Mouse (Mus musculus) kidney, embryonic 16.5 days (tissue): Measurements from ENCODE around the gene Rnf157. TPM values are rescaled to one million over a fixed set of nuclear protein-coding genes. Genes with fewer than 3 reads are reported as not detected.

ENCODE experiments used
- ATAC-seq: fragments of 200-750 bp; cut with Nextera tagmentation; 2 replicates; pipeline ENCODE4 v1.8.0; 2017; ENCODE audit warnings: moderate TSS enrichment; ENCODE audit not compliant: low FRiP score, low TSS enrichment
- H3K27ac ChIP-seq: fragments of 300-500 bp; sonication (generic); 2 replicates; pipeline ENCODE4 v1.5.1; 2014; ENCODE audit warnings: low read length
- H3K27me3 ChIP-seq: fragments of 300-500 bp; sonication (generic); 2 replicates; pipeline ENCODE4 v1.6.1; 2014; ENCODE audit warnings: low read length, control low read depth, mixed read lengths; ENCODE audit not compliant: insufficient read depth
- H3K36me3 ChIP-seq: fragments of 300-500 bp; sonication (generic); 2 replicates; pipeline ENCODE4 v1.6.1; 2014; ENCODE audit warnings: low read length, control low read depth, mixed read lengths; ENCODE audit not compliant: insufficient read depth
- H3K4me1 ChIP-seq: fragments of 300-500 bp; sonication (generic); 2 replicates; pipeline ENCODE4 v1.6.1; 2014; ENCODE audit warnings: low read length, control low read depth, mixed read lengths; ENCODE audit not compliant: insufficient read depth
- H3K4me2 ChIP-seq: fragments of 300-500 bp; sonication (generic); replicated peaks from 2 replicates; pipeline ENCODE4 v1.6.1; 2014; ENCODE audit warnings: low read depth, low read length
- H3K4me3 ChIP-seq: fragments of 300-500 bp; sonication (generic); 2 replicates; pipeline ENCODE4 v1.5.1; 2014; ENCODE audit warnings: mild to moderate bottlenecking, low read length
- H3K9ac ChIP-seq: fragments of 300-500 bp; sonication (generic); replicated peaks from 2 replicates; pipeline ENCODE4 v1.6.1; 2014; ENCODE audit warnings: low read length
- H3K9me3 ChIP-seq: fragments of 300-500 bp; sonication (generic); 2 replicates; pipeline ENCODE4 v1.6.1; 2016; ENCODE audit warnings: low read length, control low read depth
- WGBS: fragments of 180-500 bp; shearing (Covaris S2); extraction: QIAGEN DNeasy Blood & Tissue Kit; methylation state at CpG from one replicate; pipeline ENCODE4 v1.1.7; 2014; 5-methylcytosine and 5-hydroxymethylcytosine counted together
- polyA plus RNA-seq: library from polyadenylated mRNA; unstranded; fragments of >200 nt; fragmentation: Nextera tagmentation; extraction: Ambion mirVana; gene quantifications from 2 replicates; pipeline ENCODE4 v1.2.1, GENCODE M21; 2015

The Rnf157 gene
- polyA plus RNA-seq, 1 experiment from 2014 or later = 6.1 TPM

GRCm38 (mm10) chr11:116335244-116336036 lies 77.4 kb downstream of the Rnf157 start, which contains the start of gene Foxj1:
Gene Foxj1 (minus strand): TSS chr11:116335399.
- H3K27ac ChIP-seq = peak within 1 kb of the TSS; percentile 90
- WGBS = under 1% methylated on average over 60 of the region's 61 CpGs
- peaks cover 18% of the 10 kb centered on the region for H3K27me3 ChIP-seq
- H3K4me2 ChIP-seq = peak within 1 kb of the TSS; percentile 99
- peak; percentile 83 for ATAC-seq
- no peaks in the 10 kb centered on the region for H3K36me3 ChIP-seq
- peak within 1 kb of the TSS; percentile 78 for H3K9ac ChIP-seq
- H3K4me3 ChIP-seq = peak within 1 kb of the TSS; percentile 65
- peaks cover 73% of the 10 kb centered on the region for H3K4me1 ChIP-seq
- no peaks in the 10 kb centered on the region for H3K9me3 ChIP-seq

- Histone ChIP-seq H3K9me3 (no peaks in the 10 kb centered on the region), H3K9ac (peak overlapping the region; percentile 55), H3K4me3 (peak overlapping the region; percentile 65), H3K36me3 (no peaks in the 10 kb centered on the region), H3K27ac (peak overlapping the region; percentile 90), H3K27me3 (peaks cover 18% of the 10 kb centered on the region), H3K4me2 (peak overlapping the region; percentile 99), H3K4me1 (peaks cover 82% of the 10 kb centered on the region)
- ATAC-seq = no peak
- 4% methylated on average over 26 of the region's 26 CpGs for WGBS
Measured at GRCm38 (mm10) chr11:116334417-116334782, 78.4 kb downstream of the Rnf157 start.

GRCm38 (mm10) chr11:116333526-116334416 lies 79.1 kb downstream of the Rnf157 start:
- Histone ChIP-seq H3K9me3 (no peaks in the 10 kb centered on the region), H3K4me3 (peak overlapping the region; percentile 65), H3K9ac (peak overlapping the region; percentile 55), H3K4me2 (peak overlapping the region; percentile 99), H3K27me3 (peaks cover 18% of the 10 kb centered on the region), H3K36me3 (no peaks in the 10 kb centered on the region), H3K27ac (peak overlapping the region; percentile 90), H3K4me1 (peaks cover 82% of the 10 kb centered on the region)
- no peak for ATAC-seq
- 20% methylated on average over 31 of the region's 31 CpGs for WGBS

GRCm38 (mm10) chr11:116332983-116333270 lies 79.9 kb downstream of the Rnf157 start:
- Histone ChIP-seq H3K27ac (peak overlapping the region; percentile 90), H3K4me2 (peak overlapping the region; percentile 31), H3K36me3 (no peaks in the 10 kb centered on the region), H3K9me3 (no peaks in the 10 kb centered on the region), H3K27me3 (peaks cover 18% of the 10 kb centered on the region), H3K9ac (no peak overlapping the region), H3K4me1 (peaks cover 81% of the 10 kb centered on the region), H3K4me3 (no peak overlapping the region)
- ATAC-seq = no peak
- WGBS = 70% methylated on average over 3 of the region's 3 CpGs

GRCm38 (mm10) chr11:116332232-116332982 lies 80.4 kb downstream of the Rnf157 start:
- peak overlapping the region; percentile 60 for H3K9ac ChIP-seq
- peak; percentile 24 for ATAC-seq
- H3K9me3 ChIP-seq = no peaks in the 10 kb centered on the region
- no peak overlapping the region for H3K4me3 ChIP-seq
- H3K4me2 ChIP-seq = peak overlapping the region; percentile 31
- peaks cover 75% of the 10 kb centered on the region for H3K4me1 ChIP-seq
- H3K27me3 ChIP-seq = peaks cover 18% of the 10 kb centered on the region
- H3K27ac ChIP-seq = peak overlapping the region; percentile 90
- H3K36me3 ChIP-seq = no peaks in the 10 kb centered on the region
- WGBS = 34% methylated on average over 19 of the region's 19 CpGs

- peaks cover 58% of the 10 kb centered on the region for H3K4me1 ChIP-seq
- no peak for ATAC-seq
Measured at GRCm38 (mm10) chr11:116330211-116330518, 82.7 kb downstream of the Rnf157 start.

GRCm38 (mm10) chr11:116329314-116330210 lies 83.3 kb downstream of the Rnf157 start:
- ATAC-seq = no peak
- H3K36me3 ChIP-seq = no peaks in the 10 kb centered on the region
- peak overlapping the region; percentile 57 for H3K27ac ChIP-seq
- H3K9ac ChIP-seq = no peak overlapping the region; the same call in 1 of the 2 replicates
- H3K9me3 ChIP-seq = no peaks in the 10 kb centered on the region
- 45% methylated on average over 18 of the region's 18 CpGs for WGBS
- no peak overlapping the region for H3K4me2 ChIP-seq
- no peak overlapping the region for H3K4me3 ChIP-seq
- H3K27me3 ChIP-seq = peaks cover 12% of the 10 kb centered on the region
- peaks cover 52% of the 10 kb centered on the region for H3K4me1 ChIP-seq

More at GRCm38 (mm10) chr11:116330211-116330518, 82.7 kb downstream of the Rnf157 start:
- H3K4me2 ChIP-seq = no peak overlapping the region
- no peak overlapping the region for H3K4me3 ChIP-seq
- peaks cover 18% of the 10 kb centered on the region for H3K27me3 ChIP-seq
- H3K9me3 ChIP-seq = no peaks in the 10 kb centered on the region
- no peak overlapping the region for H3K9ac ChIP-seq
- peak overlapping the region; percentile 57 for H3K27ac ChIP-seq
- WGBS = 63% methylated on average over 7 of the region's 7 CpGs
- no peaks in the 10 kb centered on the region for H3K36me3 ChIP-seq

GRCm38 (mm10) chr11:116326963-116327603 lies 85.7 kb downstream of the Rnf157 start:
- 75% methylated on average over 7 of the region's 7 CpGs for WGBS
- Histone ChIP-seq H3K36me3 (no peaks in the 10 kb centered on the region), H3K4me1 (peaks cover 27% of the 10 kb centered on the region), H3K27me3 (no peaks in the 10 kb centered on the region), H3K9ac (no peak overlapping the region), H3K4me2 (no peak overlapping the region), H3K27ac (no peak overlapping the region), H3K9me3 (no peaks in the 10 kb centered on the region), H3K4me3 (no peak overlapping the region)
- no peak for ATAC-seq
